Mouse (Mus musculus) MN1 (cell line): ENCODE results near the gene 1700023F06Rik.

Source experiments
- DNase-seq: peaks from one replicate; pipeline ENCODE4 v3.0.0-alpha.2; 2016; ENCODE audit warnings: low spot score

1700023F06Rik gene

DNA sequence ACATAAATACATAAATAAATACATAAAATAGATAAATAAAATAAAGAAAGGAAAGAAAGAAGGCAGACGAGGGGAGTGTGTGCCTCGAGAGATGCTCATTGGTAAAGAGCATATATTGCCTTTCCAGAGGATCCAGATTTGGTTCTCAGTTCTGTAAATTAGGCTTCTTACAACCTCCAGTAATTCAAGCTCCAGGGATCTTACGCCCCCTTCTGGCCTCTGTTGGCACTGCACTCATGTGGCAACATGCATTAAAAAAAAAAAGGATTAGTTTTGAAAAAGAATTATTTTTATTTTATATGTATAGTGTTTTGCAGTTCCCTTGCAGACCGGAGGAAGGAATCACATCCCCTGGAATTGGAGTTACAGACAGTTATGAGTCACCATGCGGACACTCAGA, 46.2 kb downstream of the 1700023F06Rik start:
- DNase-seq, result no peak

DNA sequence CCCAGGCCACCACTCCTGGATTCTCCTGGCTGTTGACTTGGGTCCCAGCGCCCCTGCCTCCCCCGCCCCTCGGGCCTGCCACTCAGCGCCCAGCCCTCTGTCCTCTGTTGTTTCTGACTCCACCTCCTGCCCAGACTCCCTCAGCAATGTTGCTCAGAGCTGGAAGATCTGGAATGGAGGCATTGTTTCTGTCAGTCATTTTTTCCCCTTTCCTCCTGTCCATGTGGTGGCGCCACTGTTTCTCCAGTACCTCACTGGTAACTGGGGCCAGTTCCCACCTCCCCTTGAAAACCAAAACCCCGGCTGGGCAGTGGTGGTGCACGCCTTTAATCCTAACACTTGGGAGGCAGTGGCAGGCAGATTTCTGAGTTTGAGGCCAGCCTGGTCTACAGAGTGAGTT, 46.9 kb downstream of the 1700023F06Rik start:
- no peak for DNase-seq

DNA sequence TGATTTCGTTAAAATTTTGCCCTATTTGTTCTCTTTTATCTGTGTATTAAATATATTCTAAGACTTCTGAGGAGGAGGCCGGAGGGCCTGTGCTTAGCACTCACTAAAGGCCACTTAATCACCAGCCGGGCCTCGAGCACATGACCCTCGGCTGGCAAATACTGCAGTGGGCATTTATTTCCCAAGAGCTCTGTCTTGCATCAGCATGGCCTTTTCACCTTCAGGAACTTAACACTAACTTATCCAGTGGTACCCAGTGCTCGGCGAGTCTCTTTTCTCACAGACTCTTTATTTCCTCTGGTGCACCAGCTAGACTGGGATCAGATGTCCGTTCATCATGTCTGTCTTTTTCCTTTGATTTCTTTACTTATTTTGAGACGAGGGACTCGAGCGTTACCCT, 47.6 kb downstream of the 1700023F06Rik start:
- DNase-seq, result no peak

DNA sequence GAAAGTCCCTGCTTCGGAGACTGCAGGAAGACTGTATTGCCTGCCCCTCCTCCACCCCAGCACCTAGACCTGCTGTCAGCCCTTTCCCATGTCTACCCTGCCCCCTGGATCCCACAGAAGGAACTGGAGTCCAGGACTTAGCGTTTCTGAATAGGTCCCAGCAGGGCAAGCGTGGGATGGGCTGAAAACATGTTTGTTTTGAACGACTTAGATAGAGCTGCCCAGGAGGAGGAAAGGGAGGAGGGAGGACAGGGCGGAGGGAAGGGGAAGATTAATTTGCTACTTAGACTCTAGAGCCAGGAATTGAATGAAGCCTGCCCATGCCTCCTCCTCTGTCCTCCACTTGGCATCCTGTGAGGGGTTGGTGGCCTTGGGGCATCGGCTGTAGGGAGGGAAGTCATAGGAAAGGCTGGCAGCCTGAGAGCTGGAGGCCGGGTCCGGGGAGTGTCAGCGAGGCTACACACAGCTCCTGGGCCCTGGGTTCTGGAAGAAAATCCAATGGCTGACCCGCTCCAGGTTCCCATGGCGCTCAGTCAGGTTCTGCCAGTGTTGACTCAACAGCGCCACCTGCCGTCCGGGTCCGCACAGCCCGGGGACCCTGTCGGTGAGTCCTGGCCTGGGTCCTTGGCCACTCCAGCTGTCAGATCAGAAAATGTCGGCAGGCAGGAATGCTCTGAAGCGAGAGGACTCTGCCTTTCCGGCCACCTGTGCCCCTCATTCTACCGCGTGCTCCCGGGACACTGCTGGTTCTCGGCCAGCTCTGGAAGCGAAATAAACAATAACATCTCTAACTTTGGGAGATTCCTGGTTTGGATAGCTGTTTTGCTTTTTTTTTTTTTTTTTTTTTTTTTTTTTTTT, 49.5 kb downstream of the 1700023F06Rik start:
- peak; percentile 92 for DNase-seq

DNA sequence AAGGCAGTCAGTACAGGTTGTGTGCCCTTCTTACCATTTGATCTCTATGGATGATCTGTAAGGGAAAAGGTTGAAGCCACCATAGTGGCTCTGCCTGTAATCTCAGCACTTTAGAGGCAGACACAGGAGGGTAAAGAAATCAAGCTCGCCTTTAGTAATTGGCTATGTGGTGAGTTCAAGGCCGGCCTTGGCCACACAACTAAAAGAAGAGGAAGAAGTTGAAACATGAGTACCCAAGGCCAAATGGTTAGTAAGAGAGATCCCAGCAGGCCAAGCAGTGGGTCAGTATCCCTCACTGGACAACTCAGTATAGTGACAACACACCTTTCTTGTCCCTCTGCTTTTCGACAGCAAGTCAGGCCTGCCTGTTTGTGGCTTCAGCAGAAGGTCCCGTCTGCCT, 58.6 kb downstream of the 1700023F06Rik start:
- no peak for DNase-seq
